Mouse (Mus musculus): ENCODE results near the gene Mmp11. TPM values are rescaled to one million over a fixed set of nuclear protein-coding genes. Genes with fewer than 3 reads are reported as not detected.

Gene Mmp11
- total RNA-seq, 2 experiments from 2014 or later = 0.96 TPM; not detected in 1

Other genes with a start within 250 kb of the Mmp11 start
- gene Cabin1, start 172.2 kb downstream of the Mmp11 start, total RNA-seq (2014; fragmentation: Nextera tagmentation) = 71.3 and 96.2 TPM in 2 replicates
- 25.5 and 33.5 TPM in 2 replicates for gene Cabin1, start 172.2 kb downstream of the Mmp11 start, total RNA-seq (2017)
- 41.3 and 45.6 TPM in 2 replicates for gene Ddt, start 163.1 kb downstream of the Mmp11 start, total RNA-seq (2014; fragmentation: Nextera tagmentation)
- 39.1 and 49.7 TPM in 2 replicates for gene Ddt, start 163.1 kb downstream of the Mmp11 start, total RNA-seq (2017)
- not detected in 2 replicates for gene Gm20441, start 155.5 kb downstream of the Mmp11 start, total RNA-seq (2014; fragmentation: Nextera tagmentation)
- gene Gm20441, start 155.5 kb downstream of the Mmp11 start, total RNA-seq (2017) = not detected in 2 replicates
- 2.0 and 2.7 TPM in 2 replicates for gene Gstt3, start 155.1 kb downstream of the Mmp11 start, total RNA-seq (2014; fragmentation: Nextera tagmentation)
- gene Gstt3, start 155.1 kb downstream of the Mmp11 start, total RNA-seq (2017) = 3.0 TPM in 1 of 2 replicates, not detected in the other
- gene Gstt1, start 137.9 kb downstream of the Mmp11 start, total RNA-seq (2014; fragmentation: Nextera tagmentation) = 0.49 and 2.5 TPM in 2 replicates
- gene Gstt1, start 137.9 kb downstream of the Mmp11 start, total RNA-seq (2017) = 1.4 and 2.1 TPM in 2 replicates
- not detected in 2 replicates for gene Gstt4, start 114.0 kb downstream of the Mmp11 start, total RNA-seq (2014; fragmentation: Nextera tagmentation)
- gene Gstt4, start 114.0 kb downstream of the Mmp11 start, total RNA-seq (2017) = 0.65 TPM in 1 of 2 replicates, not detected in the other
- 9.3 and 15.1 TPM in 2 replicates for gene Gstt2, start 99.1 kb downstream of the Mmp11 start, total RNA-seq (2014; fragmentation: Nextera tagmentation)
- gene Gstt2, start 99.1 kb downstream of the Mmp11 start, total RNA-seq (2017) = 10.0 and 24.9 TPM in 2 replicates
- 591 and 602 TPM in 2 replicates for gene Mif, start 76.3 kb downstream of the Mmp11 start, total RNA-seq (2014; fragmentation: Nextera tagmentation)
- gene Mif, start 76.3 kb downstream of the Mmp11 start, total RNA-seq (2017) = 419 and 579 TPM in 2 replicates
- gene Derl3, start 43.1 kb downstream of the Mmp11 start, total RNA-seq (2014; fragmentation: Nextera tagmentation) = 1.7 TPM in 1 of 2 replicates, not detected in the other
- 0.69 TPM in 1 of 2 replicates, not detected in the other for gene Derl3, start 43.1 kb downstream of the Mmp11 start, total RNA-seq (2017)
- 98.4 and 103 TPM in 2 replicates for gene Smarcb1, start 14.9 kb downstream of the Mmp11 start, total RNA-seq (2014; fragmentation: Nextera tagmentation)
- gene Smarcb1, start 14.9 kb downstream of the Mmp11 start, total RNA-seq (2017) = 54.5 and 69.3 TPM in 2 replicates
- gene Chchd10, start 3.4 kb downstream of the Mmp11 start, total RNA-seq (2014; fragmentation: Nextera tagmentation) = 177 and 314 TPM in 2 replicates
- 74.0 and 119 TPM in 2 replicates for gene Chchd10, start 3.4 kb downstream of the Mmp11 start, total RNA-seq (2017)
- 1.8 and 3.6 TPM in 2 replicates for gene Gm867, start 4.2 kb upstream of the Mmp11 start, total RNA-seq (2014; fragmentation: Nextera tagmentation)
- not detected in 2 replicates for gene Gm867, start 4.2 kb upstream of the Mmp11 start, total RNA-seq (2017)
- gene Vpreb3, start 6.6 kb upstream of the Mmp11 start, total RNA-seq (2014; fragmentation: Nextera tagmentation) = 6.1 and 35.6 TPM in 2 replicates
- not detected in 2 replicates for gene Vpreb3, start 6.6 kb upstream of the Mmp11 start, total RNA-seq (2017)
- 0.12 and 1.4 TPM in 2 replicates for gene Gm5134, start 18.0 kb upstream of the Mmp11 start, total RNA-seq (2014; fragmentation: Nextera tagmentation)
- 0.38 TPM in 1 of 2 replicates, not detected in the other for gene Gm5134, start 18.0 kb upstream of the Mmp11 start, total RNA-seq (2017)
- 15.2 and 25.8 TPM in 2 replicates for gene Zfp280b, start 96.2 kb upstream of the Mmp11 start, total RNA-seq (2014; fragmentation: Nextera tagmentation)
- 9.3 and 11.9 TPM in 2 replicates for gene Zfp280b, start 96.2 kb upstream of the Mmp11 start, total RNA-seq (2017)
- gene Slc5a4b, start 174.5 kb upstream of the Mmp11 start, total RNA-seq (2014; fragmentation: Nextera tagmentation) = not detected in 2 replicates
- not detected in 2 replicates for gene Slc5a4b, start 174.5 kb upstream of the Mmp11 start, total RNA-seq (2017)
- gene Slc5a4a, start 211.0 kb upstream of the Mmp11 start, total RNA-seq (2014; fragmentation: Nextera tagmentation) = not detected in 2 replicates
- not detected in 2 replicates for gene Slc5a4a, start 211.0 kb upstream of the Mmp11 start, total RNA-seq (2017)